ENCODE assay signal across 8 mouse cellular contexts in the genomic region with DNA sequence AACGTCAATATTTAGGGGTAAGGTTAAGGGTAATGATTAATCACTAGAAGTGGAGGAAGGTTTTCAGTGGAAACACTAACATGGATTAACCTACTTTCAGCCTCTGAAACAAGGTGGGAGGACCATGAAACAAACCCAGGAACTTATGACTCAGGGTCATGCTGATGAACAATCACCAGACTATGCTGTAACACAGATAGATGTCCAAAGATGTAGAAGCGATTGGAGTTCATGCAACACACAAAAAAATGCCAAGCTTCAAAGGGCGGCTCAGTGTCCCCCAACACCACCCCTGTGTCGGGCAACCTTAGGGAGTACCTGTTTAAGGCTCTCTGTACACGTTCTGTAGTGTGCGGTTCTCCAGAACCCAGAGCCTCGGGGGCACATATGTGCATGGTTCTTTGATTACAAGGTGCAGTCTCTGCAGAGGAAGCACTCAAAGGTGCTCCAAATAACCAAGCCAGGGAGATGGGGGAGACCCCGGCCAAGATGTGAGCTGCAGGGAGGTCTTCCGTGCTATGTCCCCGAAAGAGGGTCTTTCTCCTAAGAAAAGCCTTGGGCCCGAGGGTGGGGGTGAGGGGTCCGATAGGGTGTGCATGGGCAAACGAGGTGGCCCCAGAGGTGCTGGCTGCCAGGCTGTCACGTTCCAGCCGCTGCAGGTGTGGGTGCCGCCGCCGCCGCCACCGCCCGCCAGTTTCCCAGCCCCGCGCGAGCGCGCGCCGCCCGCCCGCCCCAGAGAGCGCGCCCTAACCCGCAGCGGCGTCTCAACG. TPM values are rescaled to one million over a fixed set of nuclear protein-coding genes. Genes with fewer than 3 reads are reported as not detected.
DNase-seq lines count a peak whose midpoint lies in the region; ATAC-seq lines count a peak whose summit lies in the region.

No protein-coding gene starts in this region.

- no peak for DNase-seq in heart, adult 11 months
- no peak for DNase-seq in midbrain, embryonic 11.5 days (ENCODE audit: low spot score, missing footprints)
- DNase-seq in ovary, postnatal 36 days (ENCODE audit: low spot score): no peak
- no peak for DNase-seq in thymus, adult 18-20 months

- ATAC-seq in heart, embryonic 12.5 days (ENCODE audit: insufficient number of reproducible peaks, low FRiP score): no peak
- ATAC-seq in CD4-positive, CD25-positive, alpha-beta regulatory T cell, adult 4 months: peak; percentile 6
- peak; percentile 22; the same call in 1 of the 2 replicates for ATAC-seq in embryonic facial prominence, embryonic 12.5 days (ENCODE audit: insufficient number of reproducible peaks, insufficient read depth, low FRiP score, low TSS enrichment)
- ATAC-seq in hindbrain, embryonic 16.5 days: peak; percentile 54
- peak; percentile 45; the same call in 1 of the 2 replicates for ATAC-seq in midbrain, embryonic 11.5 days (ENCODE audit: low FRiP score)

- peak overlapping the region; percentile 89 for H3K4me2 ChIP-seq in heart, embryonic 12.5 days
- H3K4me2 ChIP-seq in embryonic facial prominence, embryonic 12.5 days (replicated peaks): peak overlapping the region; percentile 89
- H3K4me2 ChIP-seq in hindbrain, embryonic 16.5 days (ENCODE audit: low read length): peak overlapping the region; percentile 92
- peak overlapping the region; percentile 88 for H3K4me2 ChIP-seq in midbrain, embryonic 11.5 days

- H3K27ac ChIP-seq in heart, embryonic 12.5 days (ENCODE audit: poor library complexity, severe bottlenecking): peak overlapping the region; percentile 91
- H3K27ac ChIP-seq in embryonic facial prominence, embryonic 12.5 days: peak overlapping the region; percentile 95
- peak overlapping the region; percentile 96 for H3K27ac ChIP-seq in hindbrain, embryonic 16.5 days (ENCODE audit: low read depth, low read length)
- peak overlapping the region; percentile 79 for H3K27ac ChIP-seq in midbrain, embryonic 11.5 days (ENCODE audit: low read depth, low read length)

- peak overlapping the region; percentile 92 for H3K9ac ChIP-seq in heart, embryonic 12.5 days
- H3K9ac ChIP-seq in embryonic facial prominence, embryonic 12.5 days: peak overlapping the region; percentile 89
- peak overlapping the region; percentile 99 for H3K9ac ChIP-seq in hindbrain, embryonic 16.5 days (ENCODE audit: low read depth, low read length)
- H3K9ac ChIP-seq in midbrain, embryonic 11.5 days (ENCODE audit: low read length): peak overlapping the region; percentile 83

- H3K4me3 ChIP-seq in heart, embryonic 12.5 days: peak overlapping the region; percentile 74
- H3K4me3 ChIP-seq in embryonic facial prominence, embryonic 12.5 days: peak overlapping the region; percentile 90
- H3K4me3 ChIP-seq in hindbrain, embryonic 16.5 days (ENCODE audit: low read length): peak overlapping the region; percentile 92
- peak overlapping the region; percentile 78 for H3K4me3 ChIP-seq in midbrain, embryonic 11.5 days (ENCODE audit: low read depth, low read length)

- peaks cover 2% of the 10 kb centered on the region; the same call in 1 of the 2 replicates for H3K36me3 ChIP-seq in heart, embryonic 12.5 days
- H3K36me3 ChIP-seq in embryonic facial prominence, embryonic 12.5 days: no peaks in the 10 kb centered on the region
- H3K36me3 ChIP-seq in hindbrain, embryonic 16.5 days (ENCODE audit: control insufficient read depth, insufficient read depth, low read length): no peaks in the 10 kb centered on the region
- H3K36me3 ChIP-seq in midbrain, embryonic 11.5 days (ENCODE audit: control insufficient read depth, insufficient read depth, low read length): no peaks in the 10 kb centered on the region

- H3K4me1 ChIP-seq in heart, embryonic 12.5 days (replicated peaks): peaks cover 28% of the 10 kb centered on the region
- peaks cover 12% of the 10 kb centered on the region; the same call in 1 of the 2 replicates for H3K4me1 ChIP-seq in embryonic facial prominence, embryonic 12.5 days
- H3K4me1 ChIP-seq in hindbrain, embryonic 16.5 days (ENCODE audit: control insufficient read depth, insufficient read depth, low read depth, low read length): peaks cover 8% of the 10 kb centered on the region
- no peaks in the 10 kb centered on the region for H3K4me1 ChIP-seq in midbrain, embryonic 11.5 days (ENCODE audit: control insufficient read depth, insufficient read depth, low read length)

- no peaks in the 10 kb centered on the region for H3K27me3 ChIP-seq in heart, embryonic 12.5 days (replicated peaks)
- H3K27me3 ChIP-seq in embryonic facial prominence, embryonic 12.5 days: no peaks in the 10 kb centered on the region
- H3K27me3 ChIP-seq in hindbrain, embryonic 16.5 days (replicated peaks; ENCODE audit: control insufficient read depth, insufficient read depth, low read length): no peaks in the 10 kb centered on the region
- H3K27me3 ChIP-seq in midbrain, embryonic 11.5 days (ENCODE audit: control insufficient read depth, insufficient read depth, low read length): no peaks in the 10 kb centered on the region

- H3K9me3 ChIP-seq in heart, embryonic 12.5 days (replicated peaks): no peaks in the 10 kb centered on the region
- H3K9me3 ChIP-seq in embryonic facial prominence, embryonic 12.5 days: no peaks in the 10 kb centered on the region
- no peaks in the 10 kb centered on the region for H3K9me3 ChIP-seq in hindbrain, embryonic 16.5 days (ENCODE audit: control insufficient read depth, low read length)
- no peaks in the 10 kb centered on the region for H3K9me3 ChIP-seq in midbrain, embryonic 11.5 days (ENCODE audit: control insufficient read depth, low read length)

- WGBS in heart, embryonic 12.5 days: 5% methylated on average over 35 of the region's 36 CpGs
- WGBS in embryonic facial prominence, embryonic 12.5 days: 11% methylated on average over 27 of the region's 36 CpGs
- WGBS in hindbrain, embryonic 16.5 days: 25% methylated on average over 13 of the region's 36 CpGs
- 11% methylated on average over 30 of the region's 36 CpGs for WGBS in midbrain, embryonic 11.5 days

RNA-seq across cellular contexts. Expression of a gene that starts 0.8 kb away (rescaled TPM):
- polyA plus RNA-seq in heart, embryonic 12.5 days (2016; fragmentation: Nextera tagmentation; extraction: Ambion mirVana): 19.3 and 21.2 TPM in 2 replicates
- 1 to 10 TPM; 6.9 to 7.8 TPM for polyA plus RNA-seq in CD4-positive, CD25-positive, alpha-beta regulatory T cell, adult 4 months (2017; shearing (Covaris generic))
- 16.1 and 19.8 TPM in 2 replicates for polyA plus RNA-seq in embryonic facial prominence, embryonic 12.5 days (2016; fragmentation: Nextera tagmentation; extraction: Ambion mirVana)
- polyA plus RNA-seq in hindbrain, embryonic 16.5 days (2015; fragmentation: Nextera tagmentation; extraction: Ambion mirVana): 17.9 and 19.4 TPM in 2 replicates
- 17.7 and 19.4 TPM in 2 replicates for polyA plus RNA-seq in midbrain, embryonic 11.5 days (2014; fragmentation: Nextera tagmentation; extraction: Ambion mirVana)

RNA-seq across cellular contexts. Expression of a gene that starts 0.9 kb away (rescaled TPM):
- polyA plus RNA-seq in heart, embryonic 12.5 days (2016; fragmentation: Nextera tagmentation; extraction: Ambion mirVana): 11.0 and 11.7 TPM in 2 replicates
- 10 to 100 TPM in 1 of 2 experiments, 1 to 10 TPM in 1; 8.9 to 13.3 TPM for polyA plus RNA-seq in CD4-positive, CD25-positive, alpha-beta regulatory T cell, adult 4 months (2017; shearing (Covaris generic))
- 14.2 and 16.7 TPM in 2 replicates for polyA plus RNA-seq in embryonic facial prominence, embryonic 12.5 days (2016; fragmentation: Nextera tagmentation; extraction: Ambion mirVana)
- 11.0 and 12.0 TPM in 2 replicates for polyA plus RNA-seq in hindbrain, embryonic 16.5 days (2015; fragmentation: Nextera tagmentation; extraction: Ambion mirVana)
- 13.2 and 13.5 TPM in 2 replicates for polyA plus RNA-seq in midbrain, embryonic 11.5 days (2014; fragmentation: Nextera tagmentation; extraction: Ambion mirVana)

RNA-seq across cellular contexts. Expression of a gene that starts 35.5 kb away (rescaled TPM):
- polyA plus RNA-seq in heart, embryonic 12.5 days (2016; fragmentation: Nextera tagmentation; extraction: Ambion mirVana): 13.7 and 13.9 TPM in 2 replicates
- polyA plus RNA-seq in CD4-positive, CD25-positive, alpha-beta regulatory T cell, adult 4 months (2017; shearing (Covaris generic)): 10 to 100 TPM; 43.8 to 46.1 TPM
- 17.6 and 30.4 TPM in 2 replicates for polyA plus RNA-seq in embryonic facial prominence, embryonic 12.5 days (2016; fragmentation: Nextera tagmentation; extraction: Ambion mirVana)
- 14.6 and 19.2 TPM in 2 replicates for polyA plus RNA-seq in hindbrain, embryonic 16.5 days (2015; fragmentation: Nextera tagmentation; extraction: Ambion mirVana)
- 19.3 and 21.5 TPM in 2 replicates for polyA plus RNA-seq in midbrain, embryonic 11.5 days (2014; fragmentation: Nextera tagmentation; extraction: Ambion mirVana)
